Mouse (Mus musculus) right cerebral cortex, postnatal 14 days (tissue): ENCODE measurements around the gene Cep19.
"Not testable (repeated sequence)": the region's sequence is repeated elsewhere in the genome, so short reads cannot be mapped to it uniquely, and the experiment has no call there.

Experiments used
- DNase-seq: peaks from one replicate; pipeline ENCODE4 v3.0.0; 2022

Gene Cep19

DNA sequence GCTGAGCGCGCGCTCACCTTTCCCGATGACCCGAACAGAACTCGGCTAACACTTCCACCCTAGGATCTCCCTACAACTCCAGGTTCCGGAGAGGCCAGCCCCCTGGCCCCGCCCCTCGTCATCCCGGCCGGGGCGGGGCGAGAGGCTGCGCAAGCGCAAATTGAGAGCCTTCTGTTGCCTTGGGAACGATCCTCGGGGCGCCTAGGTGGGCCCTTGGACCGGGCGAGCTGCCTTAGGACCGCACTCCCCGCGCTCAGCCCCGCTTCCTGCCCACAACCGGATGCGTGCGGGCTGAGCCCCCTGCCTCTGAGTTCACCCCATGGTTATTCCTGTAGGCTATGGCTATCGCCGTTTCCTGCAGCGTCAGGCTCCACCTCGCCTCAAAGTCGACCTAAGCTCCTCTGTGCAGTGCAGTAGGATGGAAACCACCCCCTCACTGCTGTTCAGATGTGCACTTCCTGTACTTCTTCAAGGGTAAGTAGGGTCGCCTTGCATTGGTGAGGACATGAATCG lies at the start of gene Cep19, which contains the start of gene Pigx:
Cep19 (plus strand) TSS at position 163 of the 513 bp plus-strand sequence.
Pigx (minus strand) TSS at position 103 of the 513 bp plus-strand sequence.
- peak; percentile 86 for DNase-seq

DNA sequence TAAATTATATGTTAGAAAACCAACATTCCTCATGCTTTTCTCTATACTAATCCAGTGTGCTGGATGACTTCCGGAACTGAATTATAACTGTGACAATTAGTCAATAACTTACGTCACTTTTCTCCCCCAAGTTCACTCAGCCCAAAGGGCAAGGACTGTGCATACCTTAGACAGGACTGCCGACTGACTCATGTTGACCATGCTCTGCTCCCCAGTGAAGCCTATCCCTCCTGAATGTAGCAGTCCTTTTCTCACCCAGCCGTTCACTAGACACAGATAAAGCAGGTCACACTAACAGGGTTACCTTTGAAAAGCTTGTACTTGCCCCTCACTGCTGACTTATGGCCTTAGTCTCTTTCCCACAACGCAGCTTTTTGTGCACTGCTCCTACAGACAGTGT lies 40.8 kb upstream of the Cep19 start:
- DNase-seq: no peak

DNA sequence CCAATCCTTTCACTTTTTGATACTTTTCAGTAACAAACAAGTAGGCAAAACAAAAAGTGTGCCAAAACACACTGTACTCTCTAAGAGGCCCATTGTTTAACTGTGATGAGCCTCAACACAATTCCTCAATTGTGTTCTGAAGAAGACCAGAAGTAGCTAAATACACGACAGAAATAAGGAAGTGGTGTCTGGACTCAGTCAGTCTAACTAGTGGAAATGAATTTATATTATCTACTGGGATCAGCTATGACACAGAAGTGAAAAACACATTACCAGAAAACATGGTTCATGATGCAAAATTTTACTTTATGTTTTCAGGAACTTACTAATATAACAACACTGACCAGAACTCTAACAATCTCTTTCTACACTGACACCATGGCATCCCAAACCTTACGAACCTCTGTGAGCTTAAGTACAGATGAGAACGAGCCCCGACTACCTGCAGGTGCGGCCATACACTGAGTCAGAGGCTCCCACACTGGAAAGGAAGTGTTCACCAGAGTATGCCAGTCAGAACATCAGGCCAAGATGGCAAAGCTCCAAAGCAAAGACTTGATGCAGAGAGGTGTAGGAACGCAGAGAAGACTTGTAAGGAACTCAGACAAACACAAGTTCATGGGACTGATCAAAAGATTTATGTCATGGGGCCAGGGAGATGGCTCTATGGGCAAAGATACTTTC lies 39.6 kb upstream of the Cep19 start:
- DNase-seq: no peak

DNA sequence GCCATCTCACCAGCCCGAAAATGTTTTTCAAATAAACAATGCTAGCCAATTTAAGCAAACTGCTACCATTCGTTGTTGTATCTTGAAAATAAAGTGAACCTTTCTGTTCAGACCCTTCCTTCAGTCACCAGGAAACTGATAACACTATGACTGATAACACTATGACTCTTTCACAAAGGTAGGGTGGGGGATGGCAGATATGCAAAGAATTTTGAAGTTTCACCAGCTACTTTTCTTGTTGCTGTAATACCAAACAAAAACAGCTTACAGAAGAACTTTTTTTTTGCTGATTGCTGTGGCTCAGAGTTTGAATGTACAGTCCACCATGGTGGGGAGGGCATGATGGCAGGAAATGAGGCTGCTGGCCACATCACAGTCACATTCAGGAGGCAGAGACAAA lies 37.4 kb upstream of the Cep19 start:
- DNase-seq: no peak

DNA sequence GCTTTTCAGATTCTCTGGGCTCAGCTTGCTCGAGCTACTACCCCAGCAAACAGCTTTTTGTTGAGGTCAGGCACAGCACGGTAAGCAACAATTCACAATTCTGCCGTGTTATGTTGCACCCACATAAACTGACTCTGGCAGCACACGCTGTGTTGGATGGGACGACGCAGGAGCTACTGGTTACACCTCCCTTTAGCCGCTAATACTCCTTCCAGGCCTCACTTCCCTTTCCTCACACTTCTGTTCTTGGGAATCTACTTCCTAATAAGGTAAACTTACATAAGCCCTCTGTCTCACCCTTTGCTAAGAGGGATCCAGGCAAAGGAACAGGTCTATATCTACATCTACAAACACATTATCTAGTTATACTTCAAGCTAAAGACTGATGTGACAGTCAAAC lies 35.7 kb upstream of the Cep19 start:
- no peak for DNase-seq

DNA sequence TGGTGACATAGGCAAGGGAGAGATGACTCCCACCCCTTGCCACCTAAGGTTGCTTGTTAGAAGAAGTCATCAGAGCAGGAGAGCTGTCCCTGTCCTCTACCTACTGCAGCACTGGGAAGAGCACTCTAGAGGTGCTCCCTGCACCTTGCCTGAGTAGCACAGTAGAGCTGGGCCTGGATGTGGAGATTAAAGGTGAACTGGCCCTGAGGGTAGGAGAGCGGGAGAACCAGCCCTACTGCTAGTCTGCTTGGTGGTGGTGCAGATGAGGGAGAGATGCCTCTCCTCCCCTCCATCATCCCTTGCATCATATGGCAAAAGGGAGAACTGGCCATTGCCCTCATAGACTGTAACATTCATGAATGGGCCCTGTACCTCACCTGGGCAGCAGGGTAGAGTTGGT lies 32.7 kb upstream of the Cep19 start:
- DNase-seq: no peak

DNA sequence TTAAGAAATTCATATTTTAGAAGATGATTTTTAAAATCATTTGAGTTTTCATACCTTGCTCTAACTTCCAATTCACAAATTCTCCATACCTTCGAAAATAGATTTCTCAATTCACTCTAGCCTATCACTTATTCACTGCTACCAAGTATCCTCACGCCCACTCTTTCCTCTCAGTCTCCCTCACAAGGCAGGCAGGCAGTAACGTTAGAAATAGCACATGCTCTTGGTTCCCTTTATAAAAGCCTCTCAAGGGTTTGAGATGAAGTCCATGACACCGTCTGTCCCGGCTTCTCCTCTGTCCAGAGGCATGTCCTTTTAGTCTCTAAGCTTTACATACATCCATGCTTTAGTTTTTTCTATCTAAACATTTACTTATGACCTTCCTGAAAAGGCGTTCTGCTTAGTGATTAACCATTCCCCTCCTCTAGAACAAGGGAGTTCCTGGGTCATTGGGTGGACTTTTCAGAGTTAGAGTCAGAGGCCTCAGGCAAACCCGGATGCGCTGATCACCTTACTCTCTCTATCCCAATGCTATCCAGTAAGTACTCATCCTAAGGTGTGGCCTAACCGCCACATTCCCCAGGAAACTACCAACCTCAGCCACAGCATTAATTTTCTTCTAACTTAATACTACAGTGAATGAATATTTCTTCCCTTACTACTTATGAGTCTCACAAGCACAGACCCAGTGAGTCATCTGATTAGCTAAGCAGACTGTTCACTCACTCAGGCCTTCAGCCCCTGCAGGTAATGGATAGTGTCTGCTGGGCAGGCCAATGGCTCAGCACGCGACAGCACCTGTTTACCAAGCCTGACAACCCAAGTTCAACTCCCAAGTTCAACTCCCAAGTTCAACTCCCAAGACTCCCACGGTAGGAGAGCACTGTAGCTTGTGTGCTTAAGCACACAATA lies 31.0 kb upstream of the Cep19 start:
- no peak for DNase-seq

DNA sequence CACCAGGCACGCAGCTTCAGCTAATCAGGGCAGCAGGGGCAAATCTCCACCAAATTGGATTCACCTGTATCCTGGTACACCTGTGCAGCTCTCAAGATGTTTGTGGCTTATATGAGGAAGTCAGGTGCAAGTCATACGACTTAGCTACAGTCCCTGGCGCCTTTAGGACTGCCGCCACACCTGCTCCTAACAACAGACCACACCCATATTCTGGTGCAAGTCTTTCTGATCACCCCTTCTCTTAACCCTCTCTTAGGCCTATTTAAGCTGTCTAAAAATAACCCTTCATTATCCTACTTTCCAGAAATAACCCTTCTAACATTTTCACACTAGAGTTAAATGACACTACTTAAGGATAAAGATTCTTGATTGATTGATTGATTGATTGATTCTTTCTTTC lies 29.5 kb upstream of the Cep19 start:
- DNase-seq: not testable (repeated sequence)

DNA sequence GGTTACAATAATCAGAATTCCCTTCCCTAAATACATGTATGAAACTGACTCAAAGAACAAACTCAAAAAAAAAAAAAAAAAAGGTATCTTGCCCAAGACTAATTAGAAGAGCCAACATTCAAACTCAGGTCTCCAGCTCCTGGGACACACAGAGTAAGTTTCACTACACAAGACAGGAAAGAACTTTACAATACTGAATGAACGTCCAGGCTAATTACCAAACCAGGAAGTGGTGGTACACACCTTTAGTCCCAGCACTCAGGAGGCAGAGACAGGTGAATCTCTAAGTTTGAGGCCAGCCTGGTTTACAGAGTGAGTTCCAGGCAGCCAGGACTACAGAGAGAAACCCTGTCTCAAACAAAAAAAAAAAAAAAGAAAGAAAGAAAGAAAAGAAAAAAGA lies 23.8 kb upstream of the Cep19 start:
- no peak for DNase-seq

DNA sequence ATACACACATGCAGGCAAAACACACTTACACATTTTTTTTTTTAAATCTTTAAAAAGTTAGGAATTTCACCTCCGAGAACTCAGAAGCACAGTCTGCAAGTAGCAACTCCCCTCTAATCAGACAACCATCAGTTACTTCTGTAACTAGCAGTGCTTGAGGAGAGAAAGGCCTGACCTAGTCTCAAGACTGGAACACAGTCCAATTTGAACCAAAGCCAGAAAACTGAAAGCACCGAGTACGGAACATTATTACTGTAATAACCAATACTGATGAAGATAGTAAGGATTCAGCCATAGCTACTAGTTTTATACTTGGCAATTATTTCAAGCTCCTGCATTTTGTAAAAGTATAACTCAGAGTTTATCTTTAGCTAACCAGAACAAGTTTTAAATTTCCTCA lies 23.2 kb upstream of the Cep19 start:
- DNase-seq: no peak

DNA sequence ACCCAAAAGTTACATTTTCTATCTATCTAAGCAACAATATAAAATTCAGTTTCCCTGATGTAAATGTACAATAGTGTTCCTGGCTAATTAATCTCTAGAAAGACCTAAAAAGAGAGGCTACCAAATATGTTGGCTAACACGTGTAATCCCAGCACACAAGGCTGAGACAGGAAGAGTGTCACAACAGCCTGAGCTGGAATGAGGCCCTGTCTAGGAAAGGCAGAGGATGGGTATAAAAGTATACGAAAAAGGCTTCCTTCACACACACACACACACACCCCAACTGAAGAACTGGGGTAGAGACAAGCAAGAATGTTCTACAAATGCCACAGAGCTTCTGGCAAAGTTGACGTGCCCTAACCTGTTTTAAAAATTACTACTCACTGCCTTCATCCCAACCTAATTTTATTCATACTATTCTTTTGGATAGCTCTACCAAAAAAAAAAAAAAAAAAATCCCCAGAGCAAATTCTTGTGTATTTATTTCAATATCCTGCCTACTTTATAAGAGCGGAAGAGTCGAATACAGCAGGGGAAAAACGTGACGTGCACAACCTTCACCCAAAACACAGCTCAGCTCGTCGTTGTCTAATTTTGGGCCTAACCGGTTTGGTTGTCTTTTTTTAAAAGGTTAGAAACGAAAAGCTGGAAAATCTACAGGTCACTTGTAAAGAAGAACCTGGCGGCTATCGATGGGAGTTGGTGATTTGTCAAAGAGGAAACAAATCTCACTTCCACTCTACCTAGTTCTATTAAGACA lies 21.8 kb upstream of the Cep19 start:
- no peak for DNase-seq

DNA sequence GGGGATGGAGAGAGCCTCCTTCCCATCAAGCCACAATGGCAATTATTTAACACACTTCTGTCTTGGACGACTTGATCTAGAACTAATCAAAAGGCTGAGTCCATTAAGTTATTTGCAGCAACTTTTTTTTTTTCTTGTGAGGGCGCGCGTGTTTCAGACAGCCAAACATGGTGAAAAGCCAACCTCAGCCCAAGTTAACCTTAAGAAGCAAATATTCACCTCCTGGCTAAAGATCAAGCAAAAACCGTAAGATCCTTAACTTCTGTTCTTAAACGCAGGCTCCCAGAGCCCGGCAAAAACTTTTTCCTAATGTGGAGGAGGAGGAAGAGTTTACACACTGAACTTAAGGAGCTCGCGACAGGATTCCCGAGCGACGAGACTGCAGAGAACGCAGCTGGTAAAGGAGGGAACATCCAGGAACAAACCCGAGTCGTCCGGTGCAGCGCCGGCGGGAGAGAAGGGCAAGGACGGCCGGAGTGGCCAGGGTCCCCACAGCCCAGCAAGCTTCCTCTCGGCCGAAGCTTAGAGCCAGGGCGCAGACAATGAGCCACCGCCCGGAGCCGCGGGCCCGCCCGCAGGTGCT lies 21.1 kb upstream of the Cep19 start:
- peak; percentile 45 for DNase-seq

DNA sequence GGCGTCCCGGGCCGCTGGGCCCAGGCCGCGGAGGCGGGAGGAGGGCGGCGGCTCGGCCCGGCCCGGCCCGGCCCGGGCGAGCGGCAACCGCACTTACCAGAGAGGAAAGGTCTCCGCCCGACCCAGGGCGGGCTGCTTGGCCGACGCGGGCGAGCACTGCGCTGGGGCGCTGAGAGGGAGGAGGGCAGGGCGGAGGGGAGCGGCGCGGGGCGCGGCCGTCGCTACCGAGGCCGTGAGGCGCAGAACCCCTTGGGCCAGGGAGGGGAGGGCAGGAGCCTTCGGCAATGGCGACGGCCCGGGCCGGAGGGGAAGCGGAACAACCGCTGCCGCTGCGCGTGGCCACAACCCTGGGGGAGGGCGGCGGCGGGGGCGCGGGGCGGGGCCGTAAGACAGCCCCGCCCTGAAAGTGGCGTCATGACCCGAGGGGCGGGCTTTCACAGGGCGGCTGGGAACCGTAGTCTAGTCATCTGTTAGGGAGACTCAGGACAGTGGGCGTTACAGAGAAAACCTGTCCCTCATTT lies 20.5 kb upstream of the Cep19 start, which contains the start of gene Pak2:
Pak2 (minus strand) TSS at position 352 of the 521 bp plus-strand sequence.
- DNase-seq: peak; percentile 84

DNA sequence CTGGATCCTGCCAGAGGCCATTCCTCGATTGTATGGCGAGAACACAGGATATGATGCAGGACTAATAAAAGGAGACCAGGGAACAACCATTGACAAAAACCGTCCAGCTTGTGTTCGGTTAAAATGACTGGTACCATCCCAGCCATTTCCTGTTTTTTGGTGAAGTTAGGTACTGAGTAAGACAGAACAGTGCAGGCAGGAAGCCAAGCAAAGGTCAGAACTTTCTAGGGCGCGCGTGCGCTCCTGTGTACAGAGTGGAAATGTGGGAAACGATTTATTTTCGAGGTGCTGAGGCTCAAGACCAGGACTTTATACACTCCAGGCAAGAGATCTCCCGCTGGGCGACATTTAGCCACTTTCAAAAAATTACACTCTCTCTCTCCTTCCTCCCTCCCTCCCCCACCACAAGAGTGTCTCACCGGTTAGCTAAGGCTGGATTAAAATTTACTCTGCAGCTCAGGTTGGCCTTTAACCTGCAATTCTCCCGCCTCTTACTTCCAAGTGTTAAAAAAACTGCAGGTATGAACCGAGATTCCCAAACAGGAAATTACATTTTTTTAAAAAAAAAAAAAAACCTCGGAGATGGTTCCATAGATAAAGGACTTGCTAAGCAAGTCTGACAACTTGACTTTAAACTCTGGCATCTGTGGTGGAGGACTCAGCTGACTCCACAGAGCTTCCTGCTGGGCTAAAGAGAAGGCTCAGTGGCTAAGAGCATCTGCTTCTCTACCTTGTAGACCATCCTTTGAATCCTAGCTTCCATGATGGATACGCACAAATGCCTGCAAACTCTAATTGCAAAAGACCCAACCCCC lies 11.8 kb upstream of the Cep19 start:
- DNase-seq: no peak

DNA sequence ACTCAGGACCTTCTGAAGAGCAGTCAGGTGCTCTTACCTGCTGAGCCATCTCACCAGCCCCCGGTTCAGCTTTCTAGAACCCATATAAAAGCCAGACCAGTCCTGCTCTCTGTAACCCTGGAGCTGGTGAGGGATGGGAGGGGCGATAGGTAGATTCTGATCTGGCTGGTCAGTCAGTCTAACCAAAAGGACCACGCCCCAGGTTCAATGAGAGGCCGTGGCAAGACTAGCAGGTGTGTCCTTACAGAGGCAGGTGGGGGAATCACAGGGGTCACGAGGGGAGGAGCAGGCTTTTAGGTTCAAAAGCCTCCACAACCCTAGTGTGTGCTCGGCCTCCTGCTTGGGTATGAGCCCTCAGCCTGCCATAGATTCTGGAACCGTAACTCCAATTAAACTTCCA lies 8.1 kb upstream of the Cep19 start:
- DNase-seq: no peak

DNA sequence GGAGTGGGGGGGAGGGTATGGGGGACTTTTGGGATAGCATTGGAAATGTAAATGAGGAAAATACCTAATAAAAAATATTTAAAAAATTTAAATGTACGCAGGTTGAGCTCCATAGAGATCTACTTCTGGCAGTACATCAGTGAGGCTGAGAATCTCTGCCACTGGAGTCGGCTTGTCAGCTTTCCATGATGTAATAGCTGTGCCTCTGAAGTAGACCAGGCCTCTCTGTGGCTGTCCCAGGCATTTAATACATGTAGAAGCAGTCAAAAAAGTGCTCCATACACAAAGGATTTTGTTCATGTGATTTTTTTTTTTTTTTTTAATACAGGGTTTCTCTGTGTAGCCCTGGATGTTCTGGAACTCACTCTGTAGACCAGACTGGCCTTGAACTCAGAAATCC lies 1.8 kb upstream of the Cep19 start:
- not testable (repeated sequence) for DNase-seq

DNA sequence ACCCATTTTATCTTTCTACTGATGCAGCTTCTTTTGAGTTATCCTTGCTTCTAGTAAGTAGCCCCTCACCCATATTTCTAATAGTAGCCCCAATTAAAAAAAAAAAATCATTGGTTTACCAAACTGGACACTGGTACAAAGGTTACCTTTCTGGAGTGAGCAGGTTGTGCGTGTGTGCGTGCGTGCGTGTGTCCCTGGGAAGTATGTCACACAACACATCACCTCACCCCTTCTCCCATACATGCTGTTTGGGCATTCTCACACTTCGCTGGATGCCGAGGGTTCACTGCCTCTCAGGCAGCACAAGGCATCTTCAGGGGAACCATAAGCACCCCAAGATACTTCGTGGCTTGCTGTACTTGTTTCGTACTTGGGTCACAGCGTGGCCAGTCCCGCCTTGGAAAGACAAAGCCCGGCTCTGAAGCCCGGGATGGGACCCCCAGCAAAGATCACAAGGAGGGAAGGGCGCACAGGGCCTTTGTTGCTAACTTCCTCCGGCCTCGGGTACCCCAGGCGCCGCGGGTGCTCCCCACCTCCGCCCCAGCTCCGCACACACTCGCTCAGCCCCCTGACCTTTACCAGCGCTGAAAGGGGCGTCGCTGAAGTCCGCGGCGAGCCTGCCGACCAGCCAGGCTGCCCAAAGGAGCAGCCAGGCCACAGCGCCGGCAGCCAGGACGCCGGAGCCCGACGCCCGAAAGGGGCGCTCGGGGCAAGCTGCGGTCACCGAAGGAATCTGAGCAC lies 533 bp upstream of the Cep19 start:
- no peak for DNase-seq

DNA sequence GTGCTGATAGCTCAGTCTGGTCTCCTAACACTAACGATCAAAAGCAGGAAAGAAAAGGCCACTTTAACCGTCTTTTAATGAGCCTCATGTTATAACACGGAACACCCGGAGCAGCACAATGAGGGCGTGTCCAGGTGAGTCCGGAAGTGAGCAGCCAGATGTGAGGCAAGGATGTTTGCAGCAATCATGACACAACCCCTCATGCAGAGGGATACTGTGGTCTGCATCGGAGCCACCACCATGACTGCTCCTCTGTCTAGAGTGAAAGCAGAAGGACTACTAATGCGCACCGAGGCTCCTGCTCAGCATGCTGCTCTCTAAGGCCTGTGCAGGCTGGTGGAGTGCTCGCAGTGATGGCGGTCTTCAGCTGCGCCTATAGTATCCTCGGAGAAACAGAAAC lies 2.7 kb downstream of the Cep19 start:
- DNase-seq: no peak

DNA sequence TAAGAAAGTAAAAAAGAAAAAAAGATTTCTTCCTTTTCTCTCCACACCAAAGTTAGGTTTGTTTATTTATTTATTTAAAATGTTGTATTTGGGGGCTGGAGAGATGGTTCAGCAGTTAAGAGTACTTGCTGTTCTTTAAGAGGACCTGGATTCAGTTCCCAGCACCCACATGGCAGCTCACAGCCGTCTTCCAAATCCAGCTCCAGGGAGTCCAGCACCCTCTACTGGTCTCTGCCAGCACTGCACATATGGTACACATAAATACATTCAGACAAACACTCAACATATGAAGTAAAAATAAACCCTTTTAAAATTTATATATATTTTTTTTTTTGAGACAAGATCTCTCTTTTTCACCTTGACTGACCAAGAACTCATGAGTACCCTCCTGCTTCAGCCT lies 6.1 kb downstream of the Cep19 start:
- no peak for DNase-seq

DNA sequence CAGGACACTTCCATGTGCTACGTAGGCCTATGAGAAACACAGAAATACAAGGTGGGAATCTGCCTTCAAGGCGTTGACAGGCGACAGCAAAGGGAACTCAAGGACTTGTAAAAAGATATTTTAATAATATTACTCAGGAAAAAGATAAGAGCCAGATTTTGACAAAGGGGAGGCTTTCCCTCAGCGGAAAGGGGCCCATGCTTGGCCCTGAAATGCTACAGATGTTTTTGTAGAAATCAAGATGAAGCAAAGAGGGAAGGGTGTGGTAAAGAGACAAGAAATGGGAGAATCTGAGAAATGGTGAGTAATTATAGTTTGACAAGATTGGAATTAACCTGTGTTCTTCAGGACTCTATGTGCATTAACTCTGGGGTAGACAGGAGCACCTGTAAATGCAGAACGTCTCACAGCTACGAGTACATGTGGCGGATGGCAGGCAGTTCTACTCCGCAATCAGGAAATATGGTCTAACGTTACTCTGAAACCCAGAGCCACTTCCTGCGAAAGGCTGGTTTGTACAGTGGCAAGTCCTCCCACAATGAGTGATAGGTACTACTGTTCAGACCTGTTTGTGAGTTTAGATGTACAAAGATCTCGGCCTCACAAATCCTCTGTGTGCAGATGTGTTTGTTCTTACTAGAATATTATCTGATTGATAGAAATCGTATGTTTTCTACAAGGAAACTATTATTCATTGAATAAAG lies 7.9 kb downstream of the Cep19 start:
- no peak for DNase-seq
